Mouse (Mus musculus): ENCODE results near the gene Slc6a9.

Gene Slc6a9

DNA sequence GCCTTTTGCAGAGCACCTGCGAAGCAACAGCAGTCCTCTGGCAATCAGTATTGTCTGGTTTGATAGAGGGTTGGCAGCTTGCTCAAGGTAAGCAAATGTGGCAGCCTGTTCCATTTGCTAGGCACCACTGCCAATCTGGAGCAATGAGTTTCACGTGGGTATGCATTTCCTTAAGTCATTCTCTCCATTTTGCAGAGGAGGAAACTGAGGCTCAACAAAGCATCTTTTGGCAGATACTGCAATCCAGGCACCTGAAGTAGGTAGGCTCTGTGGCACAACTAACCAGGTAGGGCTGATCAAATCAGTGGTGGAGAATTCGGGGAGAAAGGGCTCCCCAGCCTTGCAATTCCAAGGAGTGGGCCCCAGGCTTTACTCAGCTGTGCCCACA, at the start of gene Slc6a9:
Slc6a9 (plus strand) TSS at position 50 of the 388 bp plus-strand sequence.
- DNase-seq (ENCODE audit: low spot score in 2 of 2) = no peak

DNA sequence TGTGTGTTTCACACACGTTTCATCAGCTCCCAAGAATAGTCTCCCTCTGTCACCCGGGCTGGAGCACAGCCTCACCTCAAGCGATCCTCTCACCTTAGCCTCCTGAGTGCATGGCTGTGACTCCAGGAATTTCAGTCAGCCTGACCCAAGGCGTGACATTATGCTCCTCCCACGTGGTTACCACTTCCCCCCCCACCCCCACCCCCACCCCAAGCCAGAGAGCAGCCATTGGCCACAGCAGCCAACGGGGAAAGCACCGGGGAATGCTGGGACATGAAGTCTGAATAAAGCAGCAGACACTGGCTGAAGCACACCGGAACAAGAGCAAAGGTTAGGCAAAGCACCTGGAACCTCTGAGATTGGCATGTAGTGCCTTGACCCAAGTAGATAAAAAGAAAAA, 47.3 kb upstream of the Slc6a9 start:
- no peak for DNase-seq (ENCODE audit: low spot score in 2 of 2)

DNA sequence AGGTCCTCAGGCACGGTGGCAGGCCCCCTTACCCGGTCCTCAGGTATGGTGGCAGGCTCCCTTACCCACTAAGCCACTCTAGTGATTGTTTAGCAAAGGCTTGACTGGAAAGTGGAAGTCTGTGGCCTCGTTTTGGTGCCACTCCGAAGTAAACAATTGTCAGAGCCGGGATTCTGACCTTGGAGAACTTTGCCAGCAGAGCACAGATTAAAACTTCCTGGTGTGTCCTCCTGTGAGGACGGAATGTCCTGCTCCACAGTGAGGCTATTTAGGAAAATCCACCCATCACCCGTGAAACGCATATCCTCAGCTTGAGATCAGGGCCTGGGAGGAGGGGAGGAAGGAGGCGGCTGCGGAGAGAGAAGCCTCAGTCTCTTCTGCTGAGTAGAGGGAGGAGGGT, 46.0 kb upstream of the Slc6a9 start:
- no peak for DNase-seq (ENCODE audit: low spot score in 2 of 2)

DNA sequence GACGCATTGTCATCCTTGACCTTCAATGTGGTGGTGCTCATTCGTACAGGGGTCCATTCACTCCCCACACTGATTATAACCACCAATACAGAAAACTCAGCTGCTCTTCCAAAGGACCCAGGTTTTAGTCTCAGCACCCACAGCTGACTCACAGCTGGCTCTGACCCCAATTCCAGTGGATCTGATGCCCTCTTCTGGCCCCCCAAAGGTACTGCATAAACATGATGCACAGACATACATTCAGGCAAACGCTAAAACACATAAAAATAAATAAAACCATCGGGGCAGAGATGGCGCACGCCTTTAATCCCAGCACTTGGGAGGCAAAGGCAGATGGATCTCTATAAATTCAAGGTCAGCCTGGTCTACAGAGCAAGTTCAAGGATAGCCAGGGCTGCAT, 34.4 kb upstream of the Slc6a9 start:
- no peak for DNase-seq (ENCODE audit: low spot score in 2 of 2)

DNA sequence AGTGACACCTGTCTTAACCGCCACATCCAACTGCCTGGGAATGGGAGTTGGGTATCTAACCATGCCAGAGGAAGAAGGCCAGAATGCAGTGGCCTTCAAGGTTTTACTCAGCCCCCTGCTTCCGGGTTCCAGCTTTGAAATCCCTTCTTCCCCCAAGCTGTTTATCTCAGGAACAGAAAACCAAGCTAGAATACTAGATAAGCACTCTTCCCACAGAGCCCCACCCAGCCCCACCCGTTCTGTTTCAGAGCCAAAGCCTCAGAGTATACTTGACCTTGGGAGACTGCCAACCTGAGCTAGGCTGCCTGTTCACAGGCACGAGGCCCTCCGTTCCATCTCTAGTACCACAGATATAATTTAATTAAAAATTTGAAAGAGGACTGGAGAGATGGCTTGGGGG, 27.3 kb upstream of the Slc6a9 start:
- DNase-seq (ENCODE audit: low spot score in 2 of 2) = no peak

DNA sequence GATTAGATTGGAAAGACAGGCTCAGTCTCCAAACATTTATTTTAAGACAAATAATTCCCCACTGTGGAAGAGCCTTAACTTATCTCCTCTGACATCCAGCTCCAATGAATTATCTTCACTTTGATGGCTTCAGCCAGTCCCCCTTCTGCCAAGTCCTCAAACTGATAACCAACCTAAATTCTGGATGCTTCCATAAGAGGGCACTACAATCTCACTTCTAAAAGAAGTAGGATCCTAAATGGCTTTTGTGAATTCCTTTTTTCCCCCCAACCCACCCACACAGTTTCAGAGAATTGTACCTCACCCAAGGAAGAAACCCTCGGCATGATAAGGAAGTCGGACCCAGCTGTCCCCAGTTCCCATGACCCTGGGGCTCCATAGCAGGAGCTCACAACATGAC, 23.4 kb upstream of the Slc6a9 start:
- DNase-seq (ENCODE audit: low spot score in 2 of 2) = no peak

DNA sequence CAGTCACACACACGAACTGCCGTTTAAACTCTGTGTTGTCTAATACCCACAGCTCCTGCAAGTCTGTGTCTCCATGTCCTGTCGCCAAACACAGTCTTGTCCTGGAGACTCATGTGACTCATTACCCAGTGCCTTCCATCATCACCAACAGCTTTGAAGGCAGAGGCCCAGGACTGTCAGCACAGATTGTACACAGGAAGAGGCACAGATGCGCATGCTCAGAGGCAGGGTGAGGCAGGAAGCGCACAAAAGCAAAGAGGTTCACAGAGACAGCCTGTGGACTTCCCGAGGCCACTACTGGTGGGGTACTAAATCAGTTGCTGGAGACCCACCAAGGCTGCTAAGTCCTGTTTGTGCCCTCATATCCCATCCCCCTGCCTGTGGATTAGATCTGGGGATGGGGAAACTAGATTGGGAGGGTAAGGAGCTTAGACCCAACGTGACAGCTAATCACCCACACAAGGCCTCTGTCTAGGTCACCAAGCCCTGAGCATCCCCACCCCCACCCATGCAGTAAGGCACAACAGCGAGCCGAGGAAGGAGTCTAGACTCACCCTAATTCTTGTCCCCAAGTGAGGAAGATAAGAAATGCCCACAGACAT, 20.6 kb upstream of the Slc6a9 start:
- no peak for DNase-seq (ENCODE audit: low spot score in 2 of 2)

DNA sequence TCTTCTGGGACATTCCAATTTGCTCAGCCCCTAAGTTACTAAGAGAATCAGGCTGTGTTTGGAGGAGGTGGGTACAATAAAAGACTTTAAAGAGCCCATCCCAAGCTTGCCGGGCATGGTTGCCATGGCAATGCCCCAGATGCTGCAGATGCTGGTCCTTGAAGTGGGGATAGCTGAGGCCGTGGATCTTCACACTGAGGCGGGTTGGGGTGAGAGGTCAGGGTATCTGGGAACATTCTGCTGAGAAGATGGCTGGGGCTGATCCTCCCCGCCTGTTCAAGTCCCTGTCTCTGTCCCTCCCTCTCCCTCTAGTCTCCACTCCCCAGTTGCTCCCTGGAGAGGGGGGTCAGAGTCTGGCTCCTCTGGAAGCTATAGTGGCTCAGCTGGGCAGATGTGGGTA, 20.0 kb upstream of the Slc6a9 start:
- no peak for DNase-seq (ENCODE audit: low spot score in 2 of 2)

DNA sequence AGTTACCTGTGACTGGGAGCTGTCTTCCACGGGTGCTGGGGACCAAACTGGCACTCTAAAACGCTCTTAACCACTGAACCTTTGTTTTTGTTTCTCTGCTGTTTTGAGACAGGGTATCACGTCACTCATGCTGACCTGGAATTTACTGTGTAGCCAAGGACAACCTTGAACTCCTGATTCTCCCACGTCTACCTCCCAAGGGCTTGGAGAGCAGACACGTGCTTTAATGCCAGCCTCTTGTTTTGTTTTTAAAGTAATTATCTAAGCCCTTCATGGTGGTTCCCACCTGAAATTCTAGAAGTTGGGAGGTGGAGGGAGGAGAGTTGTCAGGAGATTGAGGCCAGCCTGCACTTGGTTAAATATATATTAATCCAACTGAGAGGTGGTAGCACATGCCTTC, 17.5 kb upstream of the Slc6a9 start:
- no peak for DNase-seq (ENCODE audit: low spot score in 2 of 2)

DNA sequence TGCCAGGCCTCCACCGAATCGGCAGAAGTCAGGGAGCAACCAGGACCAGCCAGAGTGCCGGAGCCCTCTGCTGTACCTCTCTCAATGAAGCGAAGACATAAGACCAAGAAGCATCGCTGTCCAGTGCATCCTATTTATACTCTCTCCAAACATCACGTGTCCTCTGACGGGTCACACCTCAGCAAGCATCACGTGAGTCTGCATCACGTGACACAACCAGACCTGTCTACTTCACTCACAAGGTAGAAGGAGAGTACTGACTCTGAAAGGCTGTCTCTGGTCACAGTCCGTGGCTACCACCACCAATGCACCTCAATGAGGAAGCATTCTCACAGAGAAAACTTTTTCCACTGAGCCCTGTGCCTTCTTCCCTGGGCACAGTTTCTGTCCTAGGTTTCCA, 16.3 kb upstream of the Slc6a9 start:
- DNase-seq (ENCODE audit: low spot score in 2 of 2) = no peak

DNA sequence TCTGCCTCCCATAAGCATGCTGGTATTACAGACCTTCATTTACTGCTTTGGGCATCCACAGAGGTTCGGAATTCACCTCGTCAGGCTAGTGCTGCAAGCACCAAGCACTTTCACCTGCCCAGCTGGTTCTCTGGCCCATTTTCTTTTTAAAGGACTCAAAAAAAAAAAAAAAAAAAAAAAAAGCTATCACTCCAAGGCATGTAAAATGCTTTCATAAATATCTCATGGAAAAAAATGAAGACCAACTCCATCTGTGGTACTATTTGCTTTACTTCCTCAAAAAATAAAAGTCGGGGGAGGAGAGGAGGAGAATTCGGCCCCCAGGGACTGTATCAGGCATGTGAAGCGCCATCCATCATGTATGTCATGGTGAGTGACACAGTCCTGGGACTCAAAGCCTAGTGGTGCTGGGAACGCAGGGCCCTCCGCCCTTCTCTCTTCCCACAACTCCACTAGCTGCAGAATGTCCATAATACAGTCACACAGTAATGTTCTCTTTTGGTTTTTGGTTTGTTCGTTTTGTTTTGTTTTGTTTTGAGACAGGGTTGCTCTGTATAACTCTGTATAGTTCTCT, 5.6 kb upstream of the Slc6a9 start:
- no peak for DNase-seq (ENCODE audit: low spot score in 2 of 2)

DNA sequence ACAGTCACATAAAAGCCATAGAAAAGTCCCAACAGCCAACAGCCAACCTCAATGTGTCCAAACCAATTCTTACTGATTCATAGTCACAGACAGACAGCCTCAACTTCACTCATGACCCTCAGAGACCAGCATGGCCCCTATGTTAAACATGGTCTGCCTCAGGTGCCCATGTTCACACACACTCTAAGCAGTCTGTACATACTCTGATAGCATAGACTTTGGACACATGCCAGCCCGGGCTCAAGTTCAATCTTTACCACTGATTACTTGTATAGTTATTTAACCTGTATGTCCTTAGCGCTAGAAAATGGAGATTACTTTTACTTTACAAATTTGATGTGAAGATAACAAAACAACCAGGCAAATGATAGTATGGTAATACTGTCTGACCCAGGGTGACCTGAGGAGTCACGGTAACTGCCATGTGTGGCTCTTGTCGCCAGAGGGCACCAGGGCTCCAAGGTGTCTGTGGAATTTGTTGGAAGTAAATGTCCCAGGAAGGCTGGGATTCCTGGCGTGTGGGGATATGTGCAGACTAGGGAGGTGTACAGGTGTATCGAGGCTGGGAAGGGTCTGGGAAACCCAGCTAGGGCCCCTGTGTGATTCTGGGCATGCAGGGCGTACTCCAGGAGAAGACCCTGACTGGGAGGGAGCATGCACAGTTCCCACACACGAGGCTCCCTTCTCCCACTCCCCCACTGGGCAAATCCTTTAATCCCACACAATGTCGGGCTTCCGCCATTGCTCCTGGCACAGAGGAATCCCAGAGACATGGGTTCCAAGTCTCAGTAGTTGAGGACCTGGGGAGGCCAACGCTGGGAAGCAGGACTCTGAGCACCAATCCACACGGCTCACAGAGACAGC, 4.8 kb upstream of the Slc6a9 start:
- DNase-seq (ENCODE audit: low spot score in 2 of 2) = peak; percentile 54 to 69

DNA sequence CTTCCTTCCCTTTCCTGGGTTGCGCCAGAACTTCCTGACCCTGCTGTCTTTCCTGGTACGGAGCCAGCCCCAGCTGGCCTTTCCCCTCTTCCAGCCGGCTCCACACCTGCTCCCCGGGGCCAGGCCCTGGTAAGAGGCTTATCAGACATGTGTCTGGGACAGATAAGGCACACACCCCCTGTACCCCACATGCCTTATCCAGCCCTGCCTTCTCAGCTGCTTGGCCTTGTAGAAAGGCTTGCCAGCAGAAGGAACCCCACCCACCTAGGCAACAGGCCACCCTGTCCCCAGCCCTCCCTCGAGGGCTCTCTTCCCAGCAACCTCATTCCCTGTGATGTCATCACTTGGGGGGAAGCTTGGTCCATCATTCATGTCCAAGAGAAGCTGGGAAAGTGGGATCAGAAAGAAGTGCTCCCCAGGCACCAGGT, 4.2 kb upstream of the Slc6a9 start:
- DNase-seq (ENCODE audit: low spot score in 2 of 2) = peak; percentile 41 to 52

DNA sequence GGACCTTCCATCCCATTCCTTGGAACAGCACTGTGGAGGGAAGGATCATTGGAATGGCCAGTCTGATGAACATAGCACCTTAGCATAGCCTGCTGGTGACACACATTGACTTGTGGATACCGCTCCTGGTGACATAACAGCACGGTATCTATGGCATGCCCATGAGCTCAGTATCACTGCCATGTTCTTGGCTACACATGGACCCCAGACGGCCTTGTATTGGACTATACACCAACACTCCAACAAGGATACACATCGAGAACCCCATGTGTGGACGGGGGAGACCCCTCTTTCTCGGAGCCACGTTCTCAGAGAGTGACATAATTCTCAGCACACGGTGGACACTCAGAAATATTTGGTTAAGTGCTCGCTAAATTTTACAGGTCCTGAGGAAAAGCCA, 3.5 kb upstream of the Slc6a9 start:
- no peak for DNase-seq (ENCODE audit: low spot score in 2 of 2)

DNA sequence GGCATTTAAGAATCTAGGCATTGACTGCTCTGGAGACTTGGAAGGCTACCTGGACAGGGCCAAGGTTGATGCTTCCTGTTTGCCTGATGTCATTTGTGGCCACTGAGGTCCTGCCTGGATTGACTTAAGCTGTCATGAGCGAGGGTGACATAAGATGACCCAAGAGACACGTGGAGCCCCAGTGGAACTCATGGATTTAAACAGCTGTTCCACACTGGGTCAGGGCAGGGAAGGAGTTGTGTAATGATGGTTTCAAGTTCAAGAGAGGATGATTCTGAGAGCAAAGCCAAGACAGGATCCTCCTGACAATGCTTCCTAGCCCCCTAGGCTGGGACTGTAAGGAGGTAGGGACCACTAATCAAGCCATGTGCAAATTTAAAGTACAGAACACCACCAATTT, 2.8 kb upstream of the Slc6a9 start:
- no peak for DNase-seq (ENCODE audit: low spot score in 2 of 2)

DNA sequence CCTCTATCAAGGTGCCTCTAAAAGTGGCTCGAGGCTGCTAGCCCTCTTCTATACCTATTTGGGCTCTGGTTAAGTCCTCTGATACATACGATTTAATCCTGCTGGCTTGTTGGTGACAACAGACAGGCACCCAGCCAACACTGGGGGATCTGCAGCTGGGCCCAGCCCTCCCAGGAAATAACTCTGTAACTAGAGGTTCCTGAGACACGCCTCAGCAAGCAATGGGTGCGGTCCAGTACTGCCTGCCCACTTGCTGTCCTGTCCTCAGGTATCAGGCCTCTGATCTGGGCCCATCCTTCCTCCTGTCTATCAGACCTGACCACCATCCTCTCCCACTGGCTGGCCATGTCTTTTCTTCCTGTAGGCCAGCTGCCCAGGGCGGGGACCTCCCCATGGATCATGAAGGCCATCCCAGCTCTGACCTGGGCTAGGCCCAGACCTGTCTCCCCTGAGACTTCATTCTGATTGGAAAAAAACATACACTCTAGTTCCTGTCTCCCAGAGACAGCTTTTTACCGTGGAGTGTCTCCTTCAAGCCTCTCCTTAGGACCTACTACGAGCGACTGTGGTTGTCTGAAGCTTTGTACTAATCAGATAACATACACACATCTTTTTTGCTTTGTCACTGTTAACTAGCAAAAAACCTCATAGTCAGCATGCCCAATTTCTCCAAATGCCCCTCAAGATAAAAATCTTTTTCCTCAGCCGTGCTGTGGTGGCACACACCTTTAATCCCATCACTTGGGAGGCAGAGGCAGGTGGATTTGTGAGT, 2.2 kb upstream of the Slc6a9 start:
- DNase-seq (ENCODE audit: low spot score in 2 of 2) = peak; percentile 58 to 61

DNA sequence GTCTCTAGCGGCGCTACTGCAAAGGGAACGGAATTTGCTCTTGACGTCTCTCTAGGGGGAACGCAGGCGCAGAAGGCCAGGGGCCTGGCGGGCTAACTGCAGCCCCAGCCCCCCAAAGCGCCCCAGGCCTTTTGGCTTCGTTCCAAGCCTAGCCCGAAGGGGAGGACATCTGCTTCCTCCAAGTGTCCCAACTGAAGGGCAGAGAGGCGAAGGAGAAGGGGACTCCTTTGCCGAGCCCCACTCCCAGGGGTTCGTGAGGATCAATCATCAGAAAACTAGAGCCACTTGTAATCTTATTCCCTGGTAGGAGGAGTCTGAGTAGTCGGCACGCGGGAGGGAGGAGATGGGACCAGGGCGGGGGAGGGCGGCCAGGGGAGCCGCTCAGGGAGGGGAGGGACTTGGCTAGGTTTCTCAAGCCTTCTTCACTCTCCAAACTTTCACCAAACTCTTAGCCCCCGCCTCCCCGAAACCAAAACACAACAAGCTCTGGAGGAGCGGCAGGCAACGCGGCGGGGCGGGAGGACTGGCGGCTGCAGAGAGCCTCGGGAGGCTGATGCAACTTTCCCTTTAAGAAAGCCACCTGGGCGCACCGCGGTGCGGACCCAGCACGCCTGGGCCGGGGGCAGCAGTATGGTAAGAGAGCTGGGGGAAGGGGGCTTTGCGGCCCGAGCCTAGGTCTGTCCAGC, 682 bp downstream of the Slc6a9 start:
- peak; percentile 79 to 84 for DNase-seq (ENCODE audit: low spot score in 2 of 2)

DNA sequence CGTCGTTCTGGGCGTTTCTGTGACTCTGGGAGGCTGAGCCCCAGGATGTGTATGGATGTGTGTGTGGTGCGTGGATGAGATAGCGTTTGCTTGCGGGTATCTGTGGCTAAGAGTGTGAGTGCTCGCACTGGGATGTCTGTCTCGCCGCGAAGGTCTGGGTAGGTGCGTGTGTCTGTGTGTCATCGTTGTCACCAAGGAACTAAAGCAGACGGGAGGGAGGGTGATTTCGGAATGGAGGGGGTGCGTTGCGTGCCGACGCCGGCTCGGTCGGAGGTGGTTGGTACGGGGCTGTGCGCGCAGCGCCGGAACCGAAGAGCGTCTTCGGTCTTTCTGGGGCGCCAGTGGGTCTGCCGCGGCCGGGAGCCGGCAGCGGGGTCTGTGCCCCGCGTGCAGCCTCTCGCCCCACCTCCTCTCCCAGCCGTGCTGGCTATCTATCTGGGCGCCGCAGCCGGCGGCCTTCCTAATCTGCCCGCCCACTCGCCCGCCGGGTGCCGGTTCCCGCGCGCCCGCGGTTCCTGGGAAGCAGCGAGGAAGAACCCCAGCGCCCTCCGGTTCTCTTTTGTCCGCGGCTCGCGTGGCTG, 1.3 kb downstream of the Slc6a9 start:
- DNase-seq (ENCODE audit: low spot score in 2 of 2) = peak; percentile 19 to 28

DNA sequence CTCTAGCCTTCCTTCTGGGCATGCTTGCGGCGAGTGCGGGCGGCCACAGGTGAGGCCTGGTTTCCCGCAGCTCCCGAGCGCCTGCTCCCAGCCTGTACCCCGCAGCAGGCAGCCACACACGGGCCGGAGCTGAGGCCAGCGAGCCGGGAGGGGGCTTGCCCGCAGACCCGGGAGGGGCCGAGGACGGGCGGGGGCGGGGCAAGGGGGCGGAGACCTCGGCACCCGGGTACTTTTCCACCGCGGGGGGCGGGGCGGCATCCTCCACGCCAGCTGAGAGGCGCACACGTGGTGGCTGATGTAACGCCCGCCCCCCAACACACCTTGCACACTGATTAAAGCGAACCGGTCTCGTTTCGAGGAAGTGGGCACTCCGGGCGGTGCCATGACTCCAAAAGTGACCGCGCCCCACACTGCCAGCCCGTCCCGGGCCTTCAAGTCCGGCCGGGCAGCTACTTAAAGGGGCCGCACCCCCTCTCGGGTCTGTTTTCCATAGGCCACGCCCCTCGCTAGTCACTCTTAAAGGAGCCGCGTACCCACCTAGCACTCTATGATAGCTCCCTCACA, 2.0 kb downstream of the Slc6a9 start:
- peak; percentile 89 to 90 for DNase-seq (ENCODE audit: low spot score in 2 of 2)

DNA sequence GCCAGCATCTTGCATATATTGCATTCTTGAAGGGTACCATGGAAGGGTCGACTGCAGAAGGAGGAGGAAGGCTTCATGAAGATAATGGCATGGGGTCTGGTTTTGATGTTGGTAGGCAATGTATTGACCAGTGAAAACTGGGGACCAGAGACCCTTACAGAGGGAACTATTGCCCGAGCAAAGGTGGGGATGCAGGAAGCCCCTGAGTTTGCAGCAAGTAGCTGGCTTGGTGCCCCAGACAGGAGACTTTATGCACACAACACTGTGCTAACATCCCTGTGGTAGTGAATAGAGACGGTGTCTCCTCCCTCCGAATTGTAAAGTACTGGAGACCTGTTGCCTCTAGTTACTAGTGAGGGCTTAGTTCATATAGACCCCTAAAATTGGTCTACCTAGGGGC, 3.0 kb downstream of the Slc6a9 start:
- DNase-seq (ENCODE audit: low spot score in 2 of 2) = no peak

DNA sequence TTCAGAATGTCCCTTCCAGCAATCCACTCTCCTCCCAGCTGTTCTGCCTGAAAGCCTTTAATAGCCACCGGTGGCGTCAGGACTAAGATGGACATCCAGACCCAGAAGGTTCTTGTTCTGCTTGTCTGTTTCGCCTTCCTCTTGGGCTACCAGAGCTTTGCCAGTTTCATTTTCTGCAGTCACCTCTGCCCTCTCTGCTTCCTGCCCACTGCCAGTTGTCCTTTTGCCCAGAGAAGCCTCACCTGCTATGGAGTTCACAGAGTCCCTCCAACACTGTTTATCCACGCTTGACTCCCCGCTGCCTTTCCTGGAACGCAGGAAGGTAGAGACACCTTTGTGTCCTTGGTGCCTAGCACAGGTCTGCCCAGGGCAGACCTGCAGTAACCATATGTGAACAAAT, 5.1 kb downstream of the Slc6a9 start:
- DNase-seq (ENCODE audit: low spot score in 2 of 2) = no peak

Data from urinary bladder, postnatal 36 days (tissue).